Mouse (Mus musculus) C2C12 (cell line): ENCODE results near the gene Kif16b.

ENCODE experiments used
- CEBPB ChIP-seq: IDR thresholded peaks from one replicate; pipeline ENCODE4 v1.6.1; 2011; ENCODE audit warnings: low read depth, mild to moderate bottlenecking, control low read depth, moderate library complexity
- CTCF ChIP-seq: IDR thresholded peaks from one replicate; pipeline ENCODE4 v1.5.1; 2011; ENCODE audit not compliant: control insufficient read depth, insufficient read depth, insufficient read length
- FOSL1 ChIP-seq: IDR thresholded peaks from one replicate; pipeline ENCODE4 v1.8.0; 2011; ENCODE audit warnings: mild to moderate bottlenecking, low read length; ENCODE audit not compliant: poor library complexity, insufficient read depth, severe bottlenecking
- MAX ChIP-seq: IDR thresholded peaks from one replicate; pipeline ENCODE4 v1.6.1; 2011; ENCODE audit warnings: mild to moderate bottlenecking, control low read depth
- MYOD1 ChIP-seq: IDR thresholded peaks from one replicate; pipeline ENCODE4 v1.6.1; 2011; ENCODE audit warnings: low read depth; ENCODE audit not compliant: control insufficient read depth, insufficient read length
- USF1 ChIP-seq: IDR thresholded peaks from one replicate; pipeline ENCODE4 v1.6.1; 2011; ENCODE audit warnings: low read depth, mild to moderate bottlenecking, control low read depth, moderate library complexity

DNA sequence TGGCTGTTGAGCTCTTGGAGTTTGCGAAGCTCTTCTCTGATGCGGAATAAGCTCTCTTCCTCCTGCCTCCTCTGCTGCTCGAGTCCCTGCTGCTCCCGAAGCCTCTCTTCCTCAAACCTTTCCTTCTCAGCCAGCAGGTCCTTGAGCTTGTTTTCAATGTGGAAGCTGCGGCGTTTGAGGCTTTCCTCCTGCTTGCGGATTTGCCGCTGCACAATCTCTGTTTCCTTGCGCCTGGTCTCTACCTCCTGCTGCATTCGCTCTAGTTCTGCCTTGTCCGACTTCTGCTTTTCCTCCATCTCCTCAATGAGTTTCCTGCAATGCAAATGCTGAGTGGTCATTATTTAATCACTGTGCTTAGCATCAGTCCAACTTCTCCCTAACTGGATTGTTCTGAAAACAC, 188.6 kb downstream of the Kif16b start:
- no peak for TF ChIP-seq MYOD1
- TF ChIP-seq CTCF: no peak
- no peak for TF ChIP-seq FOSL1
- no peak for TF ChIP-seq USF1
- TF ChIP-seq MAX: no peak
- no peak for TF ChIP-seq CEBPB
